Mouse (Mus musculus) 416B (cell line): ENCODE data around the gene Defa17.
"Not testable (repeated sequence)": the region's sequence is repeated elsewhere in the genome, so short reads cannot be mapped to it uniquely, and the experiment has no call there.

Experiments
- DNase-seq: peaks from one replicate; pipeline ENCODE4 v3.0.0; 2011; ENCODE audit warnings: low read depth

Gene Defa17

GRCm38 (mm10) chr8:21655480-21655879 lies at the start of gene Defa17:
Defa17 (plus strand) TSS chr8:21655780.
- not testable (repeated sequence) for DNase-seq

DNA sequence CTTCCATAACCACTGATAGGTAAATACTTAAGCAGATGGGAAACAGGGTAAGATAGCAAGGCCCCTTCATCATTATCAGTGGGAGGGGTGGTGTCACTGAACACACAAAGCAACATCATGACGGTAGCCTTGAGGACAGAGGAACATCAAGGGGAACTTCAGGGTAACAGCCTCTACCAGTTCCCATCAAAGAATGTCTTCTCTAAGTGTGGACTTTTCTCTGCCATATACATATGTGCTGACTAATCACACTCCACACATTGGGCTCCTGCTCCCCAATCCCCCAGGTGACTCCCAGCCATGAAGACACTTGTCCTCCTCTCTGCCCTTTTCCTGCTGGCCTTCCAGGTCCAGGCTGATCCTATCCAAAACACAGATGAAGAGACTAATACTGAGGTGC lies 37.7 kb upstream of the Defa17 start, which contains the start of gene Defa26:
Defa26 (plus strand) TSS at position 301 of the 400 bp plus-strand sequence.
- not testable (repeated sequence) for DNase-seq

DNA sequence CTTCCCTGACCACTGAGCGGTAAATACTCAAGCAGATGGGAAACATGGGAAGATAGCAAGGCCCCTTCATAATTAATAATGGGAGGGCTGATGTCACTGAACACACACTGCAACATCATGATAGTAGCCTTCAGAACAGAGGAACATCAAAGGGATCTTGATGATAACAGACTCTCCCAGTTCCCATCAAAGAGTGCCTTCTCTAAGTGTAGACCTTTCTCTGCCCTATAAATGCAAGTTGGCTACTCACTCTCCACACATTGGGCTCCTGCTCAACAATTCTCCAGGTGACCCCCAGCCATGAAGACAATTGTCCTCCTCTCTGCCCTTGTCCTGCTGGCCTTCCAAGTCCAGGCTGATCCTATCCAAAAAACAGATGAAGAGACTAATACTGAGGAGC lies 9.9 kb downstream of the Defa17 start, which contains the start of gene Defa34:
Defa34 (plus strand) TSS at position 301 of the 400 bp plus-strand sequence.
- not testable (repeated sequence) for DNase-seq

GRCm38 (mm10) chr8:21703545-21703944 lies 48.0 kb downstream of the Defa17 start, which contains the start of gene AY761184:
AY761184 (minus strand) TSS chr8:21703645.
- DNase-seq = not testable (repeated sequence)
